Mouse (Mus musculus) kidney, adult 2 months (tissue): ENCODE results near the gene Llph.

Source experiments
- CTCF ChIP-seq: fragments of 200-500 bp; conservative IDR thresholded peaks from 2 replicates; pipeline ENCODE4 v1.5.1; 2011; ENCODE audit warnings: low read depth, mild to moderate bottlenecking, control low read depth, low read length, moderate library complexity, mixed read lengths; ENCODE audit not compliant: insufficient read depth, insufficient read length
- POLR2A ChIP-seq: fragments of 200-500 bp; IDR thresholded peaks from one replicate; pipeline ENCODE4 v1.6.1; 2011; ENCODE audit warnings: low read depth, low read length, control low read depth

DNA sequence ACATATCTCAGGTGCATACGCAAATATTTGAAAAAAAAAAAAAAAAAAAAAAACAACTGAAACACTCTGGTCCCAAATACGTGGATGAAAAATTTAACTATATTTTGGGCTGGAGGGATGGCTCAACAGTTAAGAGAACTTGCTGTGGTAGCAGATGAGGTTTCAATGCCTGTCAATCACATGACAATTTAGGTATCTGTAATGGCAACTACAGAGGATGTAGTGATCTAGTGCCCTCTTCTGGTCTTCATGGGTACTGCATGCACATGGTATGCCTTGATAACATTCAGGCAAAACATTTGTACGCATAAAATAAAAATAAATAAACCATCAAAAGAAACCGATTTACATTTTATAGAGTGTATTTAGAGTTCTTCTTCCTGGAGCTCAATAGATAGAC, 43.9 kb downstream of the Llph start:
- TF ChIP-seq CTCF (0 out of 2 replicates have a peak, but pooled peaks have one; percentile 8), POLR2A (no peak)
